Mouse (Mus musculus): ENCODE results near the gene Lilrb4a.
"Not testable (repeated sequence)": the region's sequence is repeated elsewhere in the genome, so short reads cannot be mapped to it uniquely, and the experiment has no call there.

Gene Lilrb4a

GRCm38 (mm10) chr10:51490691-51491090 is at the start of gene Lilrb4a:
TSS of gene Lilrb4a (plus strand) at chr10:51490956.
- DNase-seq (ENCODE audit: low spot score in 2 of 2) = not testable (repeated sequence)

GRCm38 (mm10) chr10:51451610-51452009 is 39.1 kb upstream of the Lilrb4a start:
- no peak for DNase-seq (ENCODE audit: low spot score in 2 of 2)

- DNase-seq (ENCODE audit: low spot score in 2 of 2) = no peak
Measured at GRCm38 (mm10) chr10:51453616-51454298, 37.0 kb upstream of the Lilrb4a start.

GRCm38 (mm10) chr10:51454365-51454764 is 36.4 kb upstream of the Lilrb4a start:
- no peak for DNase-seq (ENCODE audit: low spot score in 2 of 2)

- DNase-seq (ENCODE audit: low spot score in 2 of 2) = no peak
Measured at GRCm38 (mm10) chr10:51455762-51456161, 35.0 kb upstream of the Lilrb4a start.

GRCm38 (mm10) chr10:51456369-51456768 is 34.4 kb upstream of the Lilrb4a start:
- no peak for DNase-seq (ENCODE audit: low spot score in 2 of 2)

GRCm38 (mm10) chr10:51463800-51464199 is 27.0 kb upstream of the Lilrb4a start:
- DNase-seq (ENCODE audit: low spot score in 2 of 2) = not testable (repeated sequence)

- DNase-seq (ENCODE audit: low spot score in 2 of 2) = not testable (repeated sequence)
Measured at GRCm38 (mm10) chr10:51480397-51480796, 10.4 kb upstream of the Lilrb4a start, which contains the start of the genes Gm49339 and Lilr4b. TSS of gene Gm49339 (plus strand) at chr10:51480612. TSS of gene Lilr4b (plus strand) at chr10:51480632.

- no peak for DNase-seq (ENCODE audit: low spot score in 2 of 2)
Measured at GRCm38 (mm10) chr10:51520021-51520420, 29.3 kb downstream of the Lilrb4a start.

GRCm38 (mm10) chr10:51521453-51521852 is 30.7 kb downstream of the Lilrb4a start:
- DNase-seq (ENCODE audit: low spot score in 2 of 2) = no peak

- no peak for DNase-seq (ENCODE audit: low spot score in 2 of 2)
Measured at GRCm38 (mm10) chr10:51526090-51526489, 35.3 kb downstream of the Lilrb4a start.

- no peak for DNase-seq (ENCODE audit: low spot score in 2 of 2)
Measured at GRCm38 (mm10) chr10:51526633-51527032, 35.9 kb downstream of the Lilrb4a start.

- DNase-seq (ENCODE audit: low spot score in 2 of 2) = no peak
Measured at GRCm38 (mm10) chr10:51528840-51529434, 38.2 kb downstream of the Lilrb4a start.

- no peak for DNase-seq (ENCODE audit: low spot score in 2 of 2)
Measured at GRCm38 (mm10) chr10:51529497-51529896, 38.7 kb downstream of the Lilrb4a start.

- DNase-seq (ENCODE audit: low spot score in 2 of 2) = no peak
Measured at GRCm38 (mm10) chr10:51530813-51531212, 40.1 kb downstream of the Lilrb4a start.

All from spleen, postnatal 10 days (tissue).